Mouse (Mus musculus) kidney, embryonic 16.5 days (tissue): ENCODE measurements at regions not wholly inside any gene's neighbourhood (a gene's known extent, or its start where the extent isn't known, plus 50 kb on each side); places are given as distances from the start of the nearest gene placed in this dataset.

ENCODE experiments used
- ATAC-seq: fragments of 200-750 bp; cut with Nextera tagmentation; 2 replicates; pipeline ENCODE4 v1.8.0; 2017; ENCODE audit warnings: moderate TSS enrichment; ENCODE audit not compliant: low FRiP score, low TSS enrichment
- H3K27ac ChIP-seq: fragments of 300-500 bp; sonication (generic); 2 replicates; pipeline ENCODE4 v1.5.1; 2014; ENCODE audit warnings: low read length
- H3K27me3 ChIP-seq: fragments of 300-500 bp; sonication (generic); 2 replicates; pipeline ENCODE4 v1.6.1; 2014; ENCODE audit warnings: low read length, control low read depth, mixed read lengths; ENCODE audit not compliant: insufficient read depth
- H3K36me3 ChIP-seq: fragments of 300-500 bp; sonication (generic); 2 replicates; pipeline ENCODE4 v1.6.1; 2014; ENCODE audit warnings: low read length, control low read depth, mixed read lengths; ENCODE audit not compliant: insufficient read depth
- H3K4me1 ChIP-seq: fragments of 300-500 bp; sonication (generic); 2 replicates; pipeline ENCODE4 v1.6.1; 2014; ENCODE audit warnings: low read length, control low read depth, mixed read lengths; ENCODE audit not compliant: insufficient read depth
- H3K4me2 ChIP-seq: fragments of 300-500 bp; sonication (generic); replicated peaks from 2 replicates; pipeline ENCODE4 v1.6.1; 2014; ENCODE audit warnings: low read depth, low read length
- H3K4me3 ChIP-seq: fragments of 300-500 bp; sonication (generic); 2 replicates; pipeline ENCODE4 v1.5.1; 2014; ENCODE audit warnings: mild to moderate bottlenecking, low read length
- H3K9ac ChIP-seq: fragments of 300-500 bp; sonication (generic); replicated peaks from 2 replicates; pipeline ENCODE4 v1.6.1; 2014; ENCODE audit warnings: low read length
- H3K9me3 ChIP-seq: fragments of 300-500 bp; sonication (generic); 2 replicates; pipeline ENCODE4 v1.6.1; 2016; ENCODE audit warnings: low read length, control low read depth
- WGBS: fragments of 180-500 bp; shearing (Covaris S2); extraction: QIAGEN DNeasy Blood & Tissue Kit; methylation state at CpG from one replicate; pipeline ENCODE4 v1.1.7; 2014; 5-methylcytosine and 5-hydroxymethylcytosine counted together

GRCm38 (mm10) chr10:17237918-17238850 lies 484.8 kb upstream of the Cited2 start:
- Histone ChIP-seq H3K4me1 (peaks cover 18% of the 10 kb centered on the region), H3K9me3 (no peaks in the 10 kb centered on the region), H3K4me2 (peak overlapping the region; percentile 30; the same call in 1 of the 2 replicates), H3K27me3 (no peaks in the 10 kb centered on the region), H3K36me3 (no peaks in the 10 kb centered on the region), H3K9ac (no peak overlapping the region), H3K27ac (0 out of 2 replicates have a peak overlapping the region, but pooled peaks have one; percentile 4), H3K4me3 (no peak overlapping the region)
- 66% methylated on average over 12 of the region's 12 CpGs for WGBS
- ATAC-seq, result no peak

GRCm38 (mm10) chr10:17248270-17248669 lies 474.7 kb upstream of the Cited2 start:
- no peak overlapping the region for H3K9ac ChIP-seq
- no peak overlapping the region for H3K4me3 ChIP-seq
- H3K4me2 ChIP-seq, result no peak overlapping the region
- H3K4me1 ChIP-seq, result no peaks in the 10 kb centered on the region
- H3K36me3 ChIP-seq, result no peaks in the 10 kb centered on the region
- WGBS, result 34% methylated on average over 2 of the region's 2 CpGs
- no peaks in the 10 kb centered on the region for H3K9me3 ChIP-seq
- no peak for ATAC-seq
- no peaks in the 10 kb centered on the region for H3K27me3 ChIP-seq
- H3K27ac ChIP-seq, result no peak overlapping the region

GRCm38 (mm10) chr10:17253040-17253439 lies 470.0 kb upstream of the Cited2 start:
- H3K4me3 ChIP-seq, result no peak overlapping the region
- no peaks in the 10 kb centered on the region for H3K36me3 ChIP-seq
- H3K9me3 ChIP-seq, result no peaks in the 10 kb centered on the region
- H3K27ac ChIP-seq, result no peak overlapping the region
- peaks cover 3% of the 10 kb centered on the region for H3K4me1 ChIP-seq
- no peak overlapping the region for H3K4me2 ChIP-seq
- H3K9ac ChIP-seq, result no peak overlapping the region
- no peak for ATAC-seq
- WGBS, result 73% methylated on average over 4 of the region's 4 CpGs
- no peaks in the 10 kb centered on the region for H3K27me3 ChIP-seq

GRCm38 (mm10) chr10:17260154-17260553 lies 462.9 kb upstream of the Cited2 start:
- Histone ChIP-seq H3K36me3 (no peaks in the 10 kb centered on the region), H3K27ac (peak overlapping the region; percentile 79), H3K9ac (no peak overlapping the region), H3K9me3 (no peaks in the 10 kb centered on the region), H3K4me1 (peaks cover 33% of the 10 kb centered on the region), H3K4me2 (no peak overlapping the region), H3K4me3 (no peak overlapping the region), H3K27me3 (no peaks in the 10 kb centered on the region)
- WGBS, result 42% methylated on average over 4 of the region's 4 CpGs
- ATAC-seq, result no peak

GRCm38 (mm10) chr10:17260615-17261014 lies 462.4 kb upstream of the Cited2 start:
- ATAC-seq, result peak; percentile 82
- Histone ChIP-seq H3K9me3 (no peaks in the 10 kb centered on the region), H3K4me3 (no peak overlapping the region), H3K27ac (peak overlapping the region; percentile 79), H3K9ac (no peak overlapping the region), H3K4me1 (peaks cover 33% of the 10 kb centered on the region), H3K4me2 (no peak overlapping the region), H3K36me3 (no peaks in the 10 kb centered on the region), H3K27me3 (no peaks in the 10 kb centered on the region)
- 50% methylated on average over 4 of the region's 4 CpGs for WGBS

GRCm38 (mm10) chr10:17261192-17261824 lies 461.7 kb upstream of the Cited2 start:
- ATAC-seq, result peak; percentile 70; the same call in 1 of the 2 replicates
- H3K27ac ChIP-seq, result peak overlapping the region; percentile 60
- 12% methylated on average over 4 of the region's 4 CpGs for WGBS
- H3K9ac ChIP-seq, result no peak overlapping the region
- peaks cover 33% of the 10 kb centered on the region for H3K4me1 ChIP-seq
- H3K4me3 ChIP-seq, result no peak overlapping the region
- H3K9me3 ChIP-seq, result no peaks in the 10 kb centered on the region
- no peaks in the 10 kb centered on the region for H3K27me3 ChIP-seq
- H3K4me2 ChIP-seq, result no peak overlapping the region
- H3K36me3 ChIP-seq, result no peaks in the 10 kb centered on the region

- no peaks in the 10 kb centered on the region for H3K36me3 ChIP-seq
- H3K9ac ChIP-seq, result no peak overlapping the region
- no peak overlapping the region for H3K4me2 ChIP-seq
- ATAC-seq, result no peak
- peak overlapping the region; percentile 60; the same call in 1 of the 2 replicates for H3K27ac ChIP-seq
- no peaks in the 10 kb centered on the region for H3K27me3 ChIP-seq
- 28% methylated on average over 3 of the region's 3 CpGs for whole genome bisulfite sequencing
- H3K9me3 ChIP-seq, result no peaks in the 10 kb centered on the region
- H3K4me3 ChIP-seq, result no peak overlapping the region
- peaks cover 32% of the 10 kb centered on the region for H3K4me1 ChIP-seq
These were observed 461.2 kb upstream of the Cited2 start for GRCm38 (mm10) chr10:17261825-17262205.

GRCm38 (mm10) chr10:17272646-17273045 lies 450.4 kb upstream of the Cited2 start:
- no peak for ATAC-seq
- Histone ChIP-seq H3K27me3 (no peaks in the 10 kb centered on the region), H3K36me3 (no peaks in the 10 kb centered on the region), H3K27ac (no peak overlapping the region), H3K4me2 (no peak overlapping the region), H3K4me3 (no peak overlapping the region), H3K9me3 (peaks cover 3% of the 10 kb centered on the region; the same call in 1 of the 2 replicates), H3K9ac (no peak overlapping the region), H3K4me1 (no peaks in the 10 kb centered on the region)
- 81% methylated on average over 5 of the region's 5 CpGs for WGBS

- Histone ChIP-seq H3K27me3 (no peaks in the 10 kb centered on the region), H3K4me1 (no peaks in the 10 kb centered on the region), H3K9me3 (peaks cover 5% of the 10 kb centered on the region; the same call in 1 of the 2 replicates), H3K36me3 (no peaks in the 10 kb centered on the region), H3K9ac (no peak overlapping the region), H3K4me2 (no peak overlapping the region), H3K4me3 (no peak overlapping the region), H3K27ac (no peak overlapping the region)
- WGBS, result 66% methylated on average over 3 of the region's 3 CpGs
- no peak for ATAC-seq
These were observed 449.2 kb upstream of the Cited2 start for GRCm38 (mm10) chr10:17273855-17274254.

- Histone ChIP-seq H3K36me3 (no peaks in the 10 kb centered on the region), H3K9me3 (peaks cover 5% of the 10 kb centered on the region; the same call in 1 of the 2 replicates), H3K27me3 (no peaks in the 10 kb centered on the region), H3K27ac (no peak overlapping the region), H3K4me3 (no peak overlapping the region), H3K9ac (no peak overlapping the region), H3K4me1 (no peaks in the 10 kb centered on the region), H3K4me2 (no peak overlapping the region)
- WGBS, result 77% methylated on average over 1 of the region's 1 CpGs
- no peak for ATAC-seq
These were observed 447.8 kb upstream of the Cited2 start for GRCm38 (mm10) chr10:17275214-17275613.
